Mouse (Mus musculus): ENCODE measurements around the gene Gm29609. TPM values are rescaled to one million over a fixed set of nuclear protein-coding genes. Genes with fewer than 3 reads are reported as not detected.

The Gm29609 gene
- polyA plus RNA-seq, 1 experiment from 2014 or later: 1.9 TPM

GRCm38 (mm10) chr5:31199321-31199892, 19.7 kb upstream of the Gm29609 start:
- no peak overlapping the region for H3K4me2 ChIP-seq (ENCODE audit: low read depth, low read length)
- ATAC-seq (ENCODE audit: low read depth): no peak
- H3K4me3 ChIP-seq (ENCODE audit: low read length): no peak overlapping the region
- peaks cover 15% of the 10 kb centered on the region for H3K4me1 ChIP-seq (replicated peaks; ENCODE audit: control insufficient read depth, insufficient read depth, low read length)
- peaks cover 69% of the 10 kb centered on the region for H3K36me3 ChIP-seq (ENCODE audit: control insufficient read depth, insufficient read depth, low read length)
- peaks cover 4% of the 10 kb centered on the region for H3K9me3 ChIP-seq (ENCODE audit: control insufficient read depth, low read length)
- no peak overlapping the region for H3K9ac ChIP-seq (ENCODE audit: low read length)
- no peak overlapping the region for H3K27ac ChIP-seq (ENCODE audit: low read length)
- 90% methylated on average over 19 of the region's 19 CpGs for whole genome bisulfite sequencing
- no peaks in the 10 kb centered on the region for H3K27me3 ChIP-seq (ENCODE audit: control insufficient read depth, insufficient read depth, low read depth, low read length)

DNA sequence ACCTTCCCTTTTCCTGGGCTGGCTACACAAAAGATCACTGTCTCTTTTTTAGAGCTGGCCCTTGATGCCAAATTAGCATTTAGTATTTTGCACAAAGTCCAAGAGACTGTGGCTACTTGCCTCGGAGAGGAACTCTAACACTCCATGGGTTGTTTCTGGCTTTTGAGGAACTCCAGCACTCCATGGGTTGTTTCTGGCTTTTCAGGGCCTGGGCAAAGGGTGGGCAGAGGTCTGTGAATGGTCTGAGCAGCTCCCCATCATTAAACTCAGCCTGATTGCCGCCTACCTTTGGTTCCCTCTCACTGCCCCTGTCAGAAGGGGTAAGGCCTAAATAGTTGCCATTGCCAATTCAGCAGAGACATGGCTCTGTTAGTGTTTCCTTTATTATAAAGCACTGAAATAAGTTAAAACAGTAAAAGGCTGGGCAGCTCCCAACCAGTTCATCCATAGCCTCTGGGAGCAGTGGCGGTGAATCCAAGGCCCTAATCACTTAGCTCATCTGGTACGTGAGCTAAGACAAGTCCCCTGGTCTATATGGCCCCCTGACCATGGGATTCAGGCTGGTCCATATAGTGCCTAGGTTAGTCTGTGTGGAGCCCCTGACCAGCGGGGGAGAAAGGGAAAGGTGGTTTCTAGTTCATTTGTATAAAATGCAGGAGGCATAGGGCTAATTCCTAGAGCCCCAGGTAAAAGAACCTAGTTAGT, 19.1 kb upstream of the Gm29609 start:
- no peaks in the 10 kb centered on the region for H3K27me3 ChIP-seq (ENCODE audit: control insufficient read depth, insufficient read depth, low read depth, low read length)
- 81% methylated on average over 5 of the region's 5 CpGs for WGBS
- H3K4me2 ChIP-seq (ENCODE audit: low read depth, low read length): no peak overlapping the region
- H3K36me3 ChIP-seq (ENCODE audit: control insufficient read depth, insufficient read depth, low read length): peaks cover 67% of the 10 kb centered on the region
- H3K9ac ChIP-seq (ENCODE audit: low read length): no peak overlapping the region
- H3K9me3 ChIP-seq (ENCODE audit: control insufficient read depth, low read length): peaks cover 4% of the 10 kb centered on the region
- ATAC-seq (ENCODE audit: low read depth): no peak
- H3K4me1 ChIP-seq (replicated peaks; ENCODE audit: control insufficient read depth, insufficient read depth, low read length): peaks cover 20% of the 10 kb centered on the region
- H3K4me3 ChIP-seq (ENCODE audit: low read length): no peak overlapping the region
- no peak overlapping the region for H3K27ac ChIP-seq (ENCODE audit: low read length)

- ATAC-seq (ENCODE audit: low read depth): no peak
- no peak overlapping the region for H3K9ac ChIP-seq (ENCODE audit: low read length)
- no peak overlapping the region for H3K4me2 ChIP-seq (ENCODE audit: low read depth, low read length)
- no peaks in the 10 kb centered on the region for H3K27me3 ChIP-seq (ENCODE audit: control insufficient read depth, insufficient read depth, low read depth, low read length)
- peaks cover 64% of the 10 kb centered on the region for H3K36me3 ChIP-seq (ENCODE audit: control insufficient read depth, insufficient read depth, low read length)
- 82% methylated on average over 9 of the region's 9 CpGs for WGBS
- H3K4me3 ChIP-seq (ENCODE audit: low read length): no peak overlapping the region
- no peak overlapping the region for H3K27ac ChIP-seq (ENCODE audit: low read length)
- H3K9me3 ChIP-seq (ENCODE audit: control insufficient read depth, low read length): peaks cover 4% of the 10 kb centered on the region
- peaks cover 20% of the 10 kb centered on the region for H3K4me1 ChIP-seq (replicated peaks; ENCODE audit: control insufficient read depth, insufficient read depth, low read length)
Measured at GRCm38 (mm10) chr5:31198170-31198569, 18.5 kb upstream of the Gm29609 start.

- no peak for ATAC-seq (ENCODE audit: low read depth)
- Histone ChIP-seq H3K9ac (ENCODE audit: low read length) (no peak overlapping the region), H3K4me3 (ENCODE audit: low read length) (no peak overlapping the region), H3K4me1 (replicated peaks; ENCODE audit: control insufficient read depth, insufficient read depth, low read length) (peaks cover 16% of the 10 kb centered on the region), H3K4me2 (ENCODE audit: low read depth, low read length) (no peak overlapping the region), H3K36me3 (ENCODE audit: control insufficient read depth, insufficient read depth, low read length) (peaks cover 60% of the 10 kb centered on the region), H3K9me3 (ENCODE audit: control insufficient read depth, low read length) (peaks cover 4% of the 10 kb centered on the region), H3K27me3 (ENCODE audit: control insufficient read depth, insufficient read depth, low read depth, low read length) (no peaks in the 10 kb centered on the region), H3K27ac (ENCODE audit: low read length) (no peak overlapping the region)
- WGBS: 92% methylated on average over 12 of the region's 12 CpGs
Measured at GRCm38 (mm10) chr5:31197072-31197471, 17.4 kb upstream of the Gm29609 start.

DNA sequence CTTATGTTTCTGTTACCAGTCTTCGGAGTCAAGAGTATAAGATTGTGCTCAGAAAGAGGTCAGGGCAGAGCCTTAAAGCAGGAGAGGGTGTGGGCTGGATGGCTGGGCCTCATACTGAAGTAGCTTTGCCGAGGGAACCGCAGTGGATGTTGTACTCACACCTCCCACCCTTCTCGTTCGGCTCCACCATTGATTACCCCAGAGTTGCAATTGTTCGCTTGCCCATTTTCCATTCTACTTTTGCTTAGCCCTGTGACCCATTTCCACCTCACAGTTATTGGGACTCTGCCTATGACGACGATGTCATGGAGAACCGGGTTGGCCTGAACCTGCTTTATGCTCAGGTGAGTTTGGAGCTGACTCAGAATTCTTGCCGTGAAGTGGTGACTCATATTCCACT, 16.5 kb upstream of the Gm29609 start:
- Histone ChIP-seq H3K4me1 (replicated peaks; ENCODE audit: control insufficient read depth, insufficient read depth, low read length) (peaks cover 21% of the 10 kb centered on the region), H3K4me2 (ENCODE audit: low read depth, low read length) (no peak overlapping the region), H3K9me3 (ENCODE audit: control insufficient read depth, low read length) (peaks cover 4% of the 10 kb centered on the region), H3K27ac (ENCODE audit: low read length) (no peak overlapping the region), H3K9ac (ENCODE audit: low read length) (no peak overlapping the region), H3K36me3 (ENCODE audit: control insufficient read depth, insufficient read depth, low read length) (peaks cover 60% of the 10 kb centered on the region), H3K27me3 (ENCODE audit: control insufficient read depth, insufficient read depth, low read depth, low read length) (no peaks in the 10 kb centered on the region), H3K4me3 (ENCODE audit: low read length) (no peak overlapping the region)
- 91% methylated on average over 10 of the region's 10 CpGs for WGBS
- ATAC-seq (ENCODE audit: low read depth): no peak

GRCm38 (mm10) chr5:31195671-31196070, 16.0 kb upstream of the Gm29609 start:
- Histone ChIP-seq H3K4me1 (replicated peaks; ENCODE audit: control insufficient read depth, insufficient read depth, low read length) (peaks cover 18% of the 10 kb centered on the region), H3K4me3 (ENCODE audit: low read length) (no peak overlapping the region), H3K27me3 (ENCODE audit: control insufficient read depth, insufficient read depth, low read depth, low read length) (no peaks in the 10 kb centered on the region), H3K9ac (ENCODE audit: low read length) (no peak overlapping the region), H3K27ac (ENCODE audit: low read length) (no peak overlapping the region), H3K9me3 (ENCODE audit: control insufficient read depth, low read length) (peaks cover 4% of the 10 kb centered on the region), H3K4me2 (ENCODE audit: low read depth, low read length) (no peak overlapping the region), H3K36me3 (ENCODE audit: control insufficient read depth, insufficient read depth, low read length) (peaks cover 61% of the 10 kb centered on the region)
- ATAC-seq (ENCODE audit: low read depth): no peak
- 87% methylated on average over 4 of the region's 4 CpGs for WGBS

DNA sequence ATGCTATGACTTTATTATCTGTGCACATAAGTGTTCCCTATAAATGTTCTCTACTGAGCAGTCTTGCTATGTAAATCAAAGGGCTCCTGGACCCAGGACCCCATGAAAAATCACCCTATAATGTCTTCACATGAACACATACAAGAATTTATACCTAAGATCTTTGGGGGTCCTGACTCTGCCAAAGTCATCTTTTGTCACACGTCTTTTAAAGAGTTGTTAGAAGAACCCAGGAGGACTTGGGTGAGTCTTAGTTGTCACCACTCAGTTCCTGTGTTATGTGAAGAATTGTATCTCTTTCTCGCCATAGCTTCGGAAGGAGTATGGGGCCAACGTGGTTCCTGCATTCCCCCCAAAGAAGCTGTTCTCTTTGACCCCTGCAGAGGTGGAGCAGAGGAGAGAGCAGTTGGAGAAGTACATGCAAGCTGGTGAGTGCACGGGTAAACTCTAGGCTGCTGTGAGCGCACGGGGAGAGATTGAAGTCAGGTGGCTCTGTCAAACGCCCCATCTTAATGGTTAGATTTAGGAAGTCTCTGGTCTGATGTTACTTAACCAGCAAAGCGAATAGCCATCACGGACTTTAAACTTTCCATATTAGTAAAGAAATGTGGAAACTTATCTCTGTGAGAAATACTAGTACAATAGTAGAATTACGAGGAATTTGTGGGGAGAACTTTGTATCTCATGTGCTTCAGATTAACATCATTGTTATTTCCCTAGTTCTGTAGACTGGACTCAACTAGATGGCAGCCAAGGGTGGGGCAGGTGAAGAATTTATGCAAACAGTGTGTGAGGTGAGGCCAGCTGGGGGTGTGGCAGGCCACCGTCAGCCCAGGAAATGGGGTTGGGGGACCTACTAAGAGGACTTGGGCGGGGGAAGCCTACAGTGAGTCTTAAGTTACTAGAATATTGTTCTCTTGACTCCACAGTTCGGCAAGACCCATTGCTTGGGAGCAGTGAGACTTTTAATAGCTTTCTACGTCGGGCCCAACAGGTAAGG, 15.1 kb upstream of the Gm29609 start:
- H3K4me3 ChIP-seq (ENCODE audit: low read length): peak overlapping the region; percentile 99
- peaks cover 15% of the 10 kb centered on the region for H3K4me1 ChIP-seq (replicated peaks; ENCODE audit: control insufficient read depth, insufficient read depth, low read length)
- H3K4me2 ChIP-seq (ENCODE audit: low read depth, low read length): peak overlapping the region; percentile 89
- H3K9ac ChIP-seq (ENCODE audit: low read length): peak overlapping the region; percentile 93; the same call in 1 of the 2 replicates
- no peak for ATAC-seq (ENCODE audit: low read depth)
- 88% methylated on average over 16 of the region's 16 CpGs for WGBS
- no peaks in the 10 kb centered on the region for H3K27me3 ChIP-seq (ENCODE audit: control insufficient read depth, insufficient read depth, low read depth, low read length)
- H3K27ac ChIP-seq (ENCODE audit: low read length): no peak overlapping the region
- no peaks in the 10 kb centered on the region for H3K9me3 ChIP-seq (ENCODE audit: control insufficient read depth, low read length)
- H3K36me3 ChIP-seq (ENCODE audit: control insufficient read depth, insufficient read depth, low read length): peaks cover 62% of the 10 kb centered on the region

- Histone ChIP-seq H3K4me3 (ENCODE audit: low read length) (peak overlapping the region; percentile 99), H3K9ac (ENCODE audit: low read length) (peak overlapping the region; percentile 93), H3K27me3 (ENCODE audit: control insufficient read depth, insufficient read depth, low read depth, low read length) (no peaks in the 10 kb centered on the region), H3K4me1 (replicated peaks; ENCODE audit: control insufficient read depth, insufficient read depth, low read length) (peaks cover 15% of the 10 kb centered on the region), H3K9me3 (ENCODE audit: control insufficient read depth, low read length) (no peaks in the 10 kb centered on the region), H3K27ac (ENCODE audit: low read length) (peak overlapping the region; percentile 88), H3K36me3 (ENCODE audit: control insufficient read depth, insufficient read depth, low read length) (peaks cover 59% of the 10 kb centered on the region), H3K4me2 (ENCODE audit: low read depth, low read length) (peak overlapping the region; percentile 89)
- ATAC-seq (ENCODE audit: low read depth): no peak
- 8% methylated on average over 25 of the region's 25 CpGs for WGBS
Measured at GRCm38 (mm10) chr5:31193631-31194281, 14.0 kb upstream of the Gm29609 start.

Data from lung, embryonic 16.5 days (tissue).